10 mouse cellular contexts compared by ENCODE assay signal in genomic region chr10:42170889-42171347, GRCm38 (mm10).
DNase-seq lines count a peak whose midpoint lies in the region; ATAC-seq and TF ChIP-seq lines count a peak whose summit lies in the region.
"Had no signal": no experiment of that assay in that cellular context is flagged by ENCODE, and none has a peak within 500 bp of the region (broad histone marks: within the 10 kb centered on the region; RNA-seq: fewer than 3 reads in every experiment).

No protein-coding gene starts in this region.

- 7% methylated on average over 5 of the region's 5 CpGs for WGBS in kidney, embryonic 16.5 days

- no peak overlapping the region for H3K4me2 ChIP-seq in kidney, embryonic 16.5 days (replicated peaks; ENCODE audit: low read depth, low read length)
- H3K4me2 ChIP-seq: heart, embryonic 13.5 days had no signal

- no peak for TF ChIP-seq CTCF in layer of hippocampus, adult 2 months (conservative IDR thresholded peaks at IDR 0.05)

- peak; percentile 47 for ATAC-seq in kidney, embryonic 16.5 days (ENCODE audit: low FRiP score, low TSS enrichment)

- no peak for DNase-seq in kidney, adult 18-20 months
- DNase-seq in embryo, embryonic 10.5 days (ENCODE audit: low spot score): peak; percentile 54
- peak; percentile 73 to 80 for DNase-seq in heart, adult 9 months (ENCODE audit: low spot score in 2 of 2)
- peak; percentile 44 for DNase-seq in lung, postnatal 14 days
- no peak for DNase-seq in layer of hippocampus, adult 2 months (ENCODE audit: low spot score in 2 of 2)
- no peak for DNase-seq in adrenal gland, adult (ENCODE audit: inconsistent age in 2 of 2, low spot score in 1 of 2)
- no peak for DNase-seq in thymus, postnatal 14 days
- DNase-seq: adrenal gland, postnatal 25 days had no signal

- H3K27ac ChIP-seq in kidney, embryonic 16.5 days (ENCODE audit: low read length): peak overlapping the region; percentile 9; the same call in 1 of the 2 replicates
- no peak overlapping the region for H3K27ac ChIP-seq in layer of hippocampus, adult 2 months
- H3K27ac ChIP-seq: heart, embryonic 13.5 days had no signal

- H3K4me3 ChIP-seq in kidney, embryonic 16.5 days (ENCODE audit: low read length): no peak overlapping the region
- no peak overlapping the region for H3K4me3 ChIP-seq in layer of hippocampus, adult 2 months
- H3K4me3 ChIP-seq: heart, embryonic 13.5 days had no signal

- peaks cover 12% of the 10 kb centered on the region for H3K4me1 ChIP-seq in kidney, embryonic 16.5 days (ENCODE audit: insufficient read depth, low read length)

- no peaks in the 10 kb centered on the region for H3K9me3 ChIP-seq in kidney, embryonic 16.5 days (ENCODE audit: low read length)
- H3K9me3 ChIP-seq: heart, embryonic 13.5 days had no signal

- H3K36me3 ChIP-seq in kidney, embryonic 16.5 days (ENCODE audit: insufficient read depth, low read length): no peaks in the 10 kb centered on the region
- H3K36me3 ChIP-seq: heart, embryonic 13.5 days had no signal

- no peak overlapping the region for H3K9ac ChIP-seq in kidney, embryonic 16.5 days (replicated peaks; ENCODE audit: low read length)
- H3K9ac ChIP-seq: heart, embryonic 13.5 days had no signal

- H3K27me3 ChIP-seq in kidney, embryonic 16.5 days (ENCODE audit: insufficient read depth, low read length): no peaks in the 10 kb centered on the region
- H3K27me3 ChIP-seq: heart, embryonic 13.5 days had no signal

Comparison
In these comparisons a context has a peak if more than half of its experiments do, and no peak if none do; other contexts are left out.
1. DNase-seq: peak in embryo, embryonic 10.5 days (single experiment), heart, adult 9 months (2 of 2) and lung, postnatal 14 days (single experiment); none in kidney, adult 18-20 months (single experiment), layer of hippocampus, adult 2 months (0 of 2), adrenal gland, adult (0 of 2) and thymus, postnatal 14 days (single experiment).